Comparison of ENCODE assay signal across 27 mouse cellular contexts in genomic region chr19:24198676-24199303, GRCm38 (mm10). TPM values are rescaled to one million over a fixed set of nuclear protein-coding genes. Genes with fewer than 3 reads are reported as not detected.
DNase-seq lines count a peak whose midpoint lies in the region; ATAC-seq and TF ChIP-seq lines count a peak whose summit lies in the region.
"Had no signal": no experiment of that assay in that cellular context is flagged by ENCODE, and none has a peak within 500 bp of the region (broad histone marks: within the 10 kb centered on the region; RNA-seq: fewer than 3 reads in every experiment).

No protein-coding gene starts in this region.

- H3K79me3 ChIP-seq in C2C12 (ENCODE audit: low read depth): no peaks in the 10 kb centered on the region

- ATAC-seq in frontal cortex, adult (ENCODE audit: low TSS enrichment): peak; percentile 69
- ATAC-seq: activated CD4-positive, CD25-positive, alpha-beta regulatory T cell, adult 4 months; forebrain, embryonic 14.5 days; forebrain, embryonic 16.5 days; Patski had no signal

- DNase-seq in frontal cortex, adult 2 months (ENCODE audit: extremely low spot score in 1 of 2, low spot score in 1 of 2): no peak
- peak; percentile 16 for DNase-seq in 3T3-L1 (ENCODE audit: low read depth, low spot score)
- DNase-seq in brain, adult 2 months (ENCODE audit: low read depth, low spot score): peak; percentile 40
- no peak for DNase-seq in embryo, embryonic 9.5 days (ENCODE audit: extremely low spot score)
- no peak for DNase-seq in right cerebral cortex, postnatal 14 days
- no peak for DNase-seq in adipocyte (ENCODE audit: low spot score)
- DNase-seq: adrenal gland, adult 2 months; adrenal gland, postnatal 10 days; adrenal gland, postnatal 25 days; B cell, adult 2 months; cerebellum, adult 11-12 months; cerebellum, adult 2 months; cerebellum, adult 9-10 months; cerebellum, postnatal 10 days; cerebellum, postnatal 25 days had no signal

- H3K4me3 ChIP-seq in C2C12 (ENCODE audit: insufficient read depth, poor library complexity, severe bottlenecking): no peak overlapping the region
- H3K4me3 ChIP-seq: embryonic facial prominence, embryonic 13.5 days; embryonic facial prominence, embryonic 15.5 days; erythroblast, embryonic 14.5 days; forebrain, embryonic 10.5 days; forebrain, embryonic 12.5 days had no signal

- no peak overlapping the region for H3ac ChIP-seq in C2C12 (ENCODE audit: control insufficient read depth, insufficient read length, low read depth)

- no peaks in the 10 kb centered on the region for H3K36me3 ChIP-seq in C2C12 (ENCODE audit: control insufficient read depth, insufficient read depth)
- H3K36me3 ChIP-seq: embryonic facial prominence, embryonic 13.5 days; embryonic facial prominence, embryonic 15.5 days; forebrain, embryonic 12.5 days; G1E had no signal

- H3K79me2 ChIP-seq in C2C12 (ENCODE audit: control insufficient read depth, insufficient read depth): no peaks in the 10 kb centered on the region

- H3K27me3 ChIP-seq in C2C12 (ENCODE audit: control insufficient read depth, insufficient read depth, insufficient read length): no peaks in the 10 kb centered on the region
- H3K27me3 ChIP-seq: embryonic facial prominence, embryonic 13.5 days; embryonic facial prominence, embryonic 15.5 days; forebrain, embryonic 12.5 days; Patski had no signal

- no peak for TF ChIP-seq CTCF in C2C12 (IDR thresholded peaks at IDR 0.05; ENCODE audit: control insufficient read depth, insufficient read depth, insufficient read length)

TF ChIP-seq in C2C12, 6 proteins besides CTCF, POLR2A, EP300 and RAD21:
- TF ChIP-seq FOSL1 (IDR thresholded peaks at IDR 0.05; ENCODE audit: insufficient read depth, low read length, poor library complexity, severe bottlenecking): no peak
- peak; percentile 18 for TF ChIP-seq MYOD1 (IDR thresholded peaks at IDR 0.05; ENCODE audit: control insufficient read depth, insufficient read length, low read depth)
- no peak for TF ChIP-seq MYOG (IDR thresholded peaks at IDR 0.05; ENCODE audit: control insufficient read depth, extremely low read depth, insufficient read length)
TF ChIP-seq in C2C12: peak in this region for 1.

RNA-seq across cellular contexts. Expression of gene Tjp2, which starts 26.0 kb away (rescaled TPM):
- polyA plus RNA-seq in frontal cortex, adult 2 months (2012; rRNA removed): 13.8 and 16.2 TPM in 2 replicates
- 22.1 TPM for polyA plus RNA-seq in C2C12 (2012; fragmentation: generic; extraction: Trizol)

Comparison
In these comparisons a context has a peak if more than half of its experiments do, and no peak if none do; other contexts are left out.
1. DNase-seq: peak in 3T3-L1 (single experiment) and brain, adult 2 months (single experiment); none in frontal cortex, adult 2 months (0 of 2), embryo, embryonic 9.5 days (single experiment), right cerebral cortex, postnatal 14 days (single experiment) and adipocyte (single experiment).